Mouse (Mus musculus): ENCODE results near the gene Tex13c2. TPM values are rescaled to one million over a fixed set of nuclear protein-coding genes. Genes with fewer than 3 reads are reported as not detected.

Tex13c2 gene
- polyA plus RNA-seq (2015; fragmentation: Nextera tagmentation; extraction: Ambion mirVana): not detected in 2 replicates

DNA sequence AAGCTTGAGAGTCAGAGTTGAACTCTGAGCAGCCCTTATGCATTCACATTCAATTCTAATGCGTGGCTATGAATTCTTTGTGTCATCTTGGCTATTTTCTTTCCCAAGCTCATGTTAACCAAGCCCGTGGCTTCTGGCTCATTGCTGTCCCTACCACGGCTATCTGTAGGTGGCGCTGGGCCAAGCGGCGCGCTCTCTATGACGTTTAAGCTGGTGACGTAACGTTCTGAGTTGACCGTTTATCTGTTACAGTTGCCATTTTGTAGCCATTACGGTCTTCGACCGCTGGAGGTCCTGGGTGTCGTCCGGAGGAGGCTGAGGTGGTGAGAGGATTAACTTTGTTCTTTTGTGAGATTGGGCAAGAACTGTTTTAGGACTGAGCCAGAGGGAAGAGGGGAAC, at the start of gene Tex13c2:
Tex13c2 (plus strand) TSS at position 246 of the 400 bp plus-strand sequence.
- no peaks in the 10 kb centered on the region for H3K36me3 ChIP-seq
- no peaks in the 10 kb centered on the region for H3K9me3 ChIP-seq (replicated peaks)
- H3K4me2 ChIP-seq: no peak within 1 kb of the TSS
- no peak within 1 kb of the TSS for H3K4me3 ChIP-seq
- H3K4me1 ChIP-seq (replicated peaks): no peaks in the 10 kb centered on the region
- 81% methylated on average over 16 of the region's 16 CpGs for WGBS
- ATAC-seq (replicated peaks; ENCODE audit: insufficient number of reproducible peaks, insufficient read depth, low FRiP score, low read depth): no peak
- H3K27me3 ChIP-seq: no peaks in the 10 kb centered on the region
- H3K9ac ChIP-seq: no peak within 1 kb of the TSS
- no peak within 1 kb of the TSS for H3K27ac ChIP-seq

DNA sequence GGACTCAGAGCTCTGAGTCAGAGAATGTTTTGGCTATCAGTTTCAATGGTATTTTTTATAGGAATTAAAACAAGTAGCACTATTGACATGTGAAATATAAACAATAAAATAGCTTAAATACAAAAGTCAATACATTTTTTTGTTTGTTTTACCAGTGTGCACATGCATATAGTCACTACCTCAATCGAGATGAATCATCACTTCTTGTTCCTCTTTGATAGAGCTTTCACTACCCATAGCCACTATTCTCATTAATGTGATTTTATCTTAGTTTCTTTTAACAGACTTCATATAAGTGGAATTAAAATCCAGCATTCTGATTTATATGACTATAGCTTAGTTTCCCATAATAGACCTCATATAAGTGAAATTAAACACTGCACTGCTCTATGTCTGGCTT, 39.2 kb upstream of the Tex13c2 start:
- Histone ChIP-seq H3K36me3 (no peaks in the 10 kb centered on the region), H3K4me2 (no peak overlapping the region), H3K9ac (no peak overlapping the region), H3K27ac (no peak overlapping the region), H3K9me3 (replicated peaks) (no peaks in the 10 kb centered on the region), H3K27me3 (no peaks in the 10 kb centered on the region), H3K4me1 (replicated peaks) (no peaks in the 10 kb centered on the region), H3K4me3 (no peak overlapping the region)
- ATAC-seq (replicated peaks; ENCODE audit: insufficient number of reproducible peaks, insufficient read depth, low FRiP score, low read depth): no peak
- WGBS: 70% methylated on average over 1 of the region's 1 CpGs

DNA sequence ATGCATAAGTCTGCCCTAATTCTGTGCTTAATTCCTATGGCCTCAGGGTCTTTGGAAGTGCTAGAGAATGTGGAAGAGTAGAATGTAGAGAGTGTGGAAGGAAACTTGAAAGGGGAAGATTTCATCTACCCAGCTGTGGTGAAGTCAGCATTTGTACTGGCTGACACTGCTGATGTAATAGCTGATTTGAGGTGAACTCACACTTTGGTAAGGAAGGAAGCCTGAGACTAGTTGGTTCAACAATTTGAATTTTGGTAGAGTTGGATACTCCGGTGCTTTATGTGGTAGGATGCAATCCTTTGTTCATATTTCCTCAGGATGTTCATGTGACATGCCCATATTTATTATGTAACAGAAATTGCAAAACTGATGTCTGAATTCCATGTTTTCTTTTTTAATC, 36.5 kb upstream of the Tex13c2 start:
- H3K27me3 ChIP-seq: no peaks in the 10 kb centered on the region
- H3K9ac ChIP-seq: no peak overlapping the region
- no peak for ATAC-seq (replicated peaks; ENCODE audit: insufficient number of reproducible peaks, insufficient read depth, low FRiP score, low read depth)
- no peaks in the 10 kb centered on the region for H3K4me1 ChIP-seq (replicated peaks)
- H3K27ac ChIP-seq: no peak overlapping the region
- H3K9me3 ChIP-seq (replicated peaks): no peaks in the 10 kb centered on the region
- no peak overlapping the region for H3K4me2 ChIP-seq
- no peak overlapping the region for H3K4me3 ChIP-seq
- no peaks in the 10 kb centered on the region for H3K36me3 ChIP-seq
- 77% methylated on average over 1 of the region's 1 CpGs for WGBS

DNA sequence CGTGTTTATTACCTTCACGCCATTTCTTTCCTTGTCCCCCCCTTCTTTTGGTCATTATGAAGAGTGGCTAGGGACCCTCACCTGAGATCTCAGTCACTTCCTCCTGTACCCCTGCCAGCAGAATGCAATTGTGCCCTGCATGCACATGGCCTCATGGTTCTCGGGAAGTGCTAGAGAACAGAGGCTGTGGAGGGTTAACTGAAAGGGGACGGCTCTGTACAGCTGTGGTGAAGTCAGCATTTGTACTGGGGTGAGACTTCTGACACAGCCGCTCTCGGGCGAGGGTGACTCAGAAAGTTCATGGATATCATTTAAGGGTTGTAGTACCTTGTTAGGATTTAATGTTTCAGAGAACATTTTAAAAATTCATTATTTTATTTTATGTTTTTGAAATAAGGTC, 35.0 kb upstream of the Tex13c2 start:
- Histone ChIP-seq H3K4me1 (replicated peaks) (no peaks in the 10 kb centered on the region), H3K27ac (no peak overlapping the region), H3K36me3 (no peaks in the 10 kb centered on the region), H3K27me3 (no peaks in the 10 kb centered on the region), H3K9ac (no peak overlapping the region), H3K4me3 (no peak overlapping the region), H3K4me2 (no peak overlapping the region), H3K9me3 (replicated peaks) (no peaks in the 10 kb centered on the region)
- WGBS: 58% methylated on average over 7 of the region's 7 CpGs
- ATAC-seq (replicated peaks; ENCODE audit: insufficient number of reproducible peaks, insufficient read depth, low FRiP score, low read depth): no peak

DNA sequence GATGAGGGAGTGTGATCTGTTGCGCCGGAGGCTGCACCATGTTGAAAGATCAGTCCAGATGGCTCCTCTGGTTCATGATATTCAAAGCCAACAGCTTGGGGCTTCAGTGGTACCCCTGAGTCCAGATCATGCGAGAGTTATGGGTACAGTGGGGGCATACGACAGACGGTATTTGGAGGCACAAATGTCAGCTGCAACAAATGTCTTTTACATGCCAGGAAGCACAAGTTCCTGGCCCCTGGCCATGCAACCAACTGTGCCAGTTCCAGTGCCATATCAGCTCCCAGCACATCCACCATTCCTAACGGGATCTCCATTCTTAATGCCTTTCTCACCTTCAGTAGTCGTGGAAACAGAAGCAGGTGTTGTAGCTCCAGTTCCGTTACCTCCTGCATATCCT, 845 bp downstream of the Tex13c2 start:
- no peaks in the 10 kb centered on the region for H3K27me3 ChIP-seq
- 89% methylated on average over 8 of the region's 8 CpGs for WGBS
- no peak overlapping the region for H3K9ac ChIP-seq
- no peak overlapping the region for H3K4me2 ChIP-seq
- H3K27ac ChIP-seq: no peak overlapping the region
- no peak overlapping the region for H3K4me3 ChIP-seq
- no peaks in the 10 kb centered on the region for H3K4me1 ChIP-seq (replicated peaks)
- H3K36me3 ChIP-seq: no peaks in the 10 kb centered on the region
- H3K9me3 ChIP-seq (replicated peaks): no peaks in the 10 kb centered on the region
- no peak for ATAC-seq (replicated peaks; ENCODE audit: insufficient number of reproducible peaks, insufficient read depth, low FRiP score, low read depth)

DNA sequence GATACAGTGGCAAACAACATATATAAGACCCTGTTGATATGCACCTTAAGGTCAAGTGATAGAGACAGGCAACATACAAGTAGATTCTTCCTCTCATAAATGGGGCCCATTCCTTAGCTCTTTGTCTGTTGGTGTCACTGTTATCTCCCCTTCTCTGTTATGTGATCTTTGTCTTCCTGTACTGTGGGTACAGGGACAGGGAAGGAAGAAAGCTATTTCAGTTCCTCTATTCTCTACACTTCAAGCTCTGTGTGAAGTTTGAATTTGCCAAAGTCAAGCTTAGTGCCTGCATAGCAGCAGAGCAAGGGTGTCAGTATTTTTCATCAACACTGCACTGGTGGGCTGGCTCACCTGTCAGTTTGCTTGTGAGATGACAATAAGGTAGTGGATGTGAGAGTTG, 11.0 kb downstream of the Tex13c2 start:
- Histone ChIP-seq H3K9me3 (replicated peaks) (no peaks in the 10 kb centered on the region), H3K27ac (no peak overlapping the region), H3K4me3 (no peak overlapping the region), H3K4me1 (replicated peaks) (no peaks in the 10 kb centered on the region), H3K9ac (no peak overlapping the region), H3K27me3 (no peaks in the 10 kb centered on the region), H3K4me2 (no peak overlapping the region), H3K36me3 (no peaks in the 10 kb centered on the region)
- ATAC-seq (replicated peaks; ENCODE audit: insufficient number of reproducible peaks, insufficient read depth, low FRiP score, low read depth): no peak

DNA sequence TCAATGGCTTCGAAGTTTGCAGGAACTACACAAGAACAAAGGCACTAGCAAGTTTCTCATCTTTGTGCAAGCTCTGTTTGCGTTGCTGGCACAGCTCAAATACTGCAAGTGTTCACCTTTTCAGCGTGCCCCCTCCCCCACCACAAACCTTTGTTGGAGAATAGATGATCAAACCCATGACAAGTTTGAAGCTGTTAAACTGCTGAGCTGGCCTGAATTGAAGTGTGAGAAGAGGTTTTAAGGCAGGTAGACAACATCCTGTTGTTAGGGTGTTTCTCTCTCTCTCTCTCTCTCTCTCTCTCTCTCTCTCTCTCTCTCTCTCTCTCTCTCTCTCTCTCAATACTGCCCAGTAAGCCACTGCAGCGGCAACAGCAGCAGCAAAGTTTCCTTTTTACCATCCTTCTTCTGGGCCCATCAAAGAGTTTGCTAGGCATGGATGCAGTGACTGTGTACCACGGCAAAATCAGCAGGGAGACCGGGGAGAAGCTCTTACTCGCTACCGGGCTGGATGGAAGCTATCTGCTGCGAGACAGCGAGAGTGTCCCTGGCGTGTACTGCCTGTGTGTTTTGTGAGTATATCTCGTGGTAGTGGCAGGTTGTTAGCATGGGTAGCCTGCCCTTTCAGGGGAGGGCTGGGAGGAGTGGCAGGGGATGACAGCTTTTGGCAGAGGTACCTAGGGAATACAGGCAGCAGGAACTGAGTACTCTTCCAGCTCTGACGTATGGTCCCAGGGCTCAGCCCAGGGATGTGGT, 13.0 kb downstream of the Tex13c2 start, which contains the start of gene Sh2d1a:
Sh2d1a (plus strand) TSS at position 163 of the 753 bp plus-strand sequence.
- Histone ChIP-seq H3K27me3 (no peaks in the 10 kb centered on the region), H3K36me3 (no peaks in the 10 kb centered on the region), H3K4me3 (no peak within 1 kb of the TSS), H3K9ac (no peak within 1 kb of the TSS), H3K4me1 (replicated peaks) (no peaks in the 10 kb centered on the region), H3K27ac (no peak within 1 kb of the TSS), H3K4me2 (no peak within 1 kb of the TSS), H3K9me3 (replicated peaks) (no peaks in the 10 kb centered on the region)
- ATAC-seq (replicated peaks; ENCODE audit: insufficient number of reproducible peaks, insufficient read depth, low FRiP score, low read depth): no peak
- 73% methylated on average over 13 of the region's 13 CpGs for WGBS

DNA sequence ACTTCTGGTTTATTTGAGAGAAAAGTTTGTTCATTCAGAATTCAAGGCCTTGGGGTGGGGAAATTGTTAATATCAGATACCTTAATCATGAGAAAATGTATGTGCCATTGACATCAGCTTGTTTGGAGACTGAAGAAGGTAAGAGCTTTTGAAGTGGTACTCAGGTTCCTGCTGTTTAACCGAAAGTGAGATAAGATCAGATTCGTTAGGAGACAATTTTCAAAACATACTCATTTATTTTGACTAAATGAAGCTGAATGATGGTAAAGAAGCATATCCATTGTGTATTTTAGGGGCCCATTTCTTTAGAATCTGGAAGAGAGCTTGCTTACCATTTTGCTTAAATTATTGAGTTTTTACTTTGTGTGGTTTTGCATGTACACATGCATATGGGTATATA, 21.6 kb downstream of the Tex13c2 start:
- Histone ChIP-seq H3K9me3 (replicated peaks) (no peaks in the 10 kb centered on the region), H3K4me3 (no peak overlapping the region), H3K4me1 (replicated peaks) (no peaks in the 10 kb centered on the region), H3K4me2 (no peak overlapping the region), H3K36me3 (no peaks in the 10 kb centered on the region), H3K27me3 (no peaks in the 10 kb centered on the region), H3K27ac (no peak overlapping the region), H3K9ac (no peak overlapping the region)
- ATAC-seq (replicated peaks; ENCODE audit: insufficient number of reproducible peaks, insufficient read depth, low FRiP score, low read depth): no peak
- WGBS: 51% methylated on average over 2 of the region's 2 CpGs

DNA sequence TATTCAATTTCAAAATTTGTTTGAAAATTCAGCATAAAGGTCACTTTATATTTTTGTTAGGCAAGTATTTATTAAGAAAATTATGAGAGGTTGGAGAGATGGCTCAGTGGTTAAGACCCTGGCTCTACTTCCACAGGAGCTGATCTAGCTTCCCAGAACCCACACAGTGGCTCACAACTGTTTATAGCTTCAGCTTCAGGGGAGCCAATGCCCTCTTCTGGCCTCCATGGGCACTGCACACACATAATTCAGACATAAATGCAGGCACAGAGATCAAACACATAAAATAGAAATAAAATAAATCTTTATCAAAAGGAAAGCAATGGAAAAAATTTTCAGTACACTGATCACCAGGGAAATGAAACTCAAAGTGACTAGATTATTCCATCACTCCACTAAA, 23.1 kb downstream of the Tex13c2 start:
- H3K4me2 ChIP-seq: no peak overlapping the region

DNA sequence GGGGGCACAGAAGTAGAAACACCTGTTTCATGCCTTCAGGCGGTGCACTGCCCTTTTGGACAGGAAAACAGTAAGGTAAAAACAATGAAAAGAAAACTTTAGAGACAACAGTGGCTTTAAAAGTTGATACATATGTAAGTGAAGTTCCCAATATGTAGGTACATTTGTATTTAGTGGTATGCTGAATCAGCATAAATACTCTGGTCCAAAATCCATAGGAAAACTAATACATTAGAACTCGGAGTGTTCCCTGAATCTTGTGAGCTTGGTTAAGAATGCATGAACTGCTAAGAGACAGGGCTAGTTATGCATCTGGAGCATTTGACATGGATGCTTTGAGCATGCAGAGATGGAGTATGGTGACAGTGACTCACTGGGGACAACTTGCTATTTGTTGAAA, 33.4 kb downstream of the Tex13c2 start:
- no peak overlapping the region for H3K4me2 ChIP-seq
- WGBS: 84% methylated on average over 2 of the region's 2 CpGs
- H3K36me3 ChIP-seq: no peaks in the 10 kb centered on the region

More for the DNA sequence above, 23.1 kb downstream of the Tex13c2 start:
- ATAC-seq (replicated peaks; ENCODE audit: insufficient number of reproducible peaks, insufficient read depth, low FRiP score, low read depth): no peak
- Histone ChIP-seq H3K4me3 (no peak overlapping the region), H3K4me1 (replicated peaks) (no peaks in the 10 kb centered on the region), H3K27ac (no peak overlapping the region), H3K9ac (no peak overlapping the region), H3K9me3 (replicated peaks) (no peaks in the 10 kb centered on the region), H3K36me3 (no peaks in the 10 kb centered on the region), H3K27me3 (no peaks in the 10 kb centered on the region)

DNA sequence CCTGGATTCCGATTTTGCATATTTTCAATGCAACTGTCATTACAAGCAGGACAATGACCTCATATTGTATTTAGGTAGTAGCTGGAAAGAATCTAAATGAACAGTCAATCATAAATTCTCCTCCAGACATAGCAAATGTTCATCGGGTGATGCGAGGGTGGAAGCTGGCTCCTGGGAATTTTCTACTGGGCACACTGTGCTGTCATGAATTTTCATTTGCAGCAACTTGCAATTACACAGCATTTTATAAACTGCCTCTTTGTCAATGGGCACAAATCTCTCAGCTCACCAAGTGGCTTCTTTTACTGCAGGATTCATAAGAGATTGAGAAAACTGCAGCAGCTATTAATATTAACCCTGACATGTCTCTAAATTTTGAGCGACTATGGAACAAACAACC, 41.2 kb downstream of the Tex13c2 start:
- H3K27me3 ChIP-seq: no peaks in the 10 kb centered on the region
- H3K36me3 ChIP-seq: no peaks in the 10 kb centered on the region
- H3K9ac ChIP-seq: no peak overlapping the region
- H3K4me2 ChIP-seq: no peak overlapping the region
- 78% methylated on average over 4 of the region's 4 CpGs for WGBS
- no peak overlapping the region for H3K4me3 ChIP-seq
- no peaks in the 10 kb centered on the region for H3K4me1 ChIP-seq (replicated peaks)
- H3K9me3 ChIP-seq (replicated peaks): no peaks in the 10 kb centered on the region
- ATAC-seq (replicated peaks; ENCODE audit: insufficient number of reproducible peaks, insufficient read depth, low FRiP score, low read depth): no peak
- H3K27ac ChIP-seq: no peak overlapping the region

More for the DNA sequence above, 33.4 kb downstream of the Tex13c2 start:
- Histone ChIP-seq H3K27me3 (no peaks in the 10 kb centered on the region), H3K9ac (no peak overlapping the region), H3K27ac (no peak overlapping the region), H3K4me3 (no peak overlapping the region), H3K4me1 (replicated peaks) (no peaks in the 10 kb centered on the region), H3K9me3 (replicated peaks) (no peaks in the 10 kb centered on the region)
- ATAC-seq (replicated peaks; ENCODE audit: insufficient number of reproducible peaks, insufficient read depth, low FRiP score, low read depth): no peak

DNA sequence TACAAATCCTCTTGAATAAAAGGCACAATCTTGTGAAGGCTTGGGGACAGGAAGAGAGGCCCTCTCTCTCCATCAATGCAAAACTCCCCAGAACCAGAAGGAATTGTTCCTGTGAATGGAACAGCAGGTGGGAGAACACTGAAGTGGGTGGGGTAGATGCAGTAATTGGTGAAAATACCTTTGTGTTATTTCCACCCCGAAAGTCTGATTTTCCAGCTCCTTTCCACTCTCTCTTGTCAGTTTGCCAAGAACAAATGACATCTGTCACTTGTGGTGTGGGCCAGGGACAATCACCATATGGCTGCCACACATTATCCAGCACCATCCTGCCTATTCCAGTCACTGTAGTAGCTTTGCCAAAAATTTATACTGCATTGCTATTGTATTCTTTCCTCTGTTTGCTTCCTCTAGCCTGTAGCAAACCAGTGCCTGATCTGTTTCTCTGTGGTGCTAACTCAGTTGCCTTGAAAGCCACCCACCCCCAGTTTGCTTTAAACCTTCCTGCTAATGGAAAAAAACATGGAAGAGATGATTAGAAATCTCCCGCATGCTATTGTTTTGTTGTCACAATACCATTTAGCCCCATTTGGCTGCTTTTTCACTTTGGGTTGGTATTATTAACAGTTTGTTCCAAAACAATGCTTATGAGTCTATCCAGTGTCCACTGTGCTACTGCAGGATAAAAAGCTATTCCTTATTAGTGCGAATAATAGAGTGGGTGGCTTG, 50.7 kb downstream of the Tex13c2 start:
- ATAC-seq (replicated peaks; ENCODE audit: insufficient number of reproducible peaks, insufficient read depth, low FRiP score, low read depth): no peak
- H3K9ac ChIP-seq: no peak overlapping the region
- H3K36me3 ChIP-seq: no peaks in the 10 kb centered on the region
- no peaks in the 10 kb centered on the region for H3K4me1 ChIP-seq (replicated peaks)
- no peaks in the 10 kb centered on the region for H3K9me3 ChIP-seq (replicated peaks)
- 26% methylated on average over 3 of the region's 3 CpGs for WGBS
- H3K4me2 ChIP-seq: peak overlapping the region; percentile 51
- no peak overlapping the region for H3K27ac ChIP-seq
- no peaks in the 10 kb centered on the region for H3K27me3 ChIP-seq
- peak overlapping the region; percentile 32 for H3K4me3 ChIP-seq
